Mouse (Mus musculus): Measurements from ENCODE around the gene Kcnk4. TPM values are rescaled to one million over a fixed set of nuclear protein-coding genes. Genes with fewer than 3 reads are reported as not detected.

Kcnk4 gene
- total and polyA plus RNA-seq, 3 experiments, result 0.21 to 0.80 TPM; not detected in 1

DNA sequence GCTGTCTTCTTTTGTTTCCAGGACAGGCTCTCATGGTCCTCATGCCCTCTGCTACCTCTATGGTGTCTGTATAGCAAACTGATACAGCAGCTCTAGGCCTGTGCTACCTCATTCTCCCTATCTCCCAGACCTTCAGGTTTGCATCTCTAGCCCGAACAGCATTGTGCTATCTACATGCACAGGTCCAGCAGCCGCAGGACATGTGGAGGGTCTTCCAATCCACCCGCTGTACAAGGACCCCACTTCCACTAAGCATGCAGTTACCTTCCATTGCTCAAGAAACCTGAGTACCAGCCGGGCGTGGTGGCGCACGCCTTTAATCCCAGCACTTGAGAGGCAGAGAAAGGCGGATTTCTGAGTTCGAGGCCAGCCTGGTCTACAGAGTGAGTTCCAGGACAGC is 19.8 kb downstream of the Kcnk4 start:
- no peak overlapping the region for H3K4me2 ChIP-seq (ENCODE audit: insufficient read depth, low read depth, poor library complexity, severe bottlenecking)
- peaks cover 31 to 74% of the 10 kb centered on the region in 2 experiments for H3K36me3 ChIP-seq (replicated peaks in 1 of 2; ENCODE audit: control insufficient read depth in 1 of 2, insufficient read depth in 1 of 2, low read length in 1 of 2)
- H3K79me2 ChIP-seq (replicated peaks; ENCODE audit: control insufficient read depth, extremely low read depth, insufficient read depth, poor library complexity, severe bottlenecking), result peaks cover 7% of the 10 kb centered on the region
- no peaks in the 10 kb centered on the region for H3K27me3 ChIP-seq (replicated peaks)
- H3K4me1 ChIP-seq (ENCODE audit: control insufficient read depth in 1 of 2, insufficient read depth in 2 of 2), result peaks cover 6 to 17% of the 10 kb centered on the region in 2 experiments; a peak in 2 of 4 replicates
- H3K4me3 ChIP-seq (replicated peaks in 1 of 3; ENCODE audit: low read depth in 2 of 3, low read length in 2 of 3, poor library complexity in 1 of 3), result no peak overlapping the region
- no peak overlapping the region for H3K27ac ChIP-seq (ENCODE audit: insufficient read depth, low read depth)
- no peaks in the 10 kb centered on the region for H3K9me3 ChIP-seq (replicated peaks; ENCODE audit: low read length)
- dilution Hi-C loops (cut with MboI; ENCODE audit: extremely low pct_ligation_motif_present, extremely low pct_unique_long_range_greater_than_20kb, low sequenced_read_pairs) (no loop called here), in situ Hi-C loops (cut with MboI; ENCODE audit: low pct_ligation_motif_present, low pct_unique_long_range_greater_than_20kb, low sequenced_read_pairs) (no loop called here)
- DNase-seq (ENCODE audit: extremely low read depth), result no peak
- no peak for TF ChIP-seq NRF1 (IDR thresholded peaks at IDR 0.05; ENCODE audit: low read depth, low read length)
- TF ChIP-seq SIN3A (IDR thresholded peaks at IDR 0.05; ENCODE audit: low read length), result no peak
- no peak for TF ChIP-seq JUND (conservative IDR thresholded peaks at IDR 0.05; ENCODE audit: low read depth, low read length)
- TF ChIP-seq MAFK (IDR thresholded peaks at IDR 0.05; ENCODE audit: insufficient replicate concordance, low read length), result no peak
- no peak for TF ChIP-seq E2F4 (IDR thresholded peaks at IDR 0.05; ENCODE audit: insufficient replicate concordance, low read depth, low read length)
- TF ChIP-seq BHLHE40 (IDR thresholded peaks at IDR 0.05; ENCODE audit: low read depth, low read length), result no peak
- TF ChIP-seq ZKSCAN1 (IDR thresholded peaks at IDR 0.05; ENCODE audit: borderline replicate concordance, low read depth, low read length), result no peak
- TF ChIP-seq NELFE (IDR thresholded peaks at IDR 0.05; ENCODE audit: low read depth, low read length), result no peak
- no peak for TF ChIP-seq POLR2A (IDR thresholded peaks at IDR 0.05; ENCODE audit: low read depth, low read length)
- TF ChIP-seq TBP (conservative IDR thresholded peaks at IDR 0.05; ENCODE audit: low read depth, low read length), result no peak
- no peak for TF ChIP-seq SMC3 (IDR thresholded peaks at IDR 0.05; ENCODE audit: low read depth, low read length)
- TF ChIP-seq RAD21 (IDR thresholded peaks at IDR 0.05; ENCODE audit: low read depth, low read length), result no peak
- TF ChIP-seq HCFC1 (IDR thresholded peaks at IDR 0.05; ENCODE audit: low read depth, low read length), result no peak
- TF ChIP-seq USF2 (conservative IDR thresholded peaks at IDR 0.05; ENCODE audit: low read depth, low read length), result no peak
- no peak for TF ChIP-seq KAT2A (IDR thresholded peaks at IDR 0.05; ENCODE audit: insufficient replicate concordance, low read length)
- no peak for TF ChIP-seq PAX5 (IDR thresholded peaks at IDR 0.05; ENCODE audit: low read length)
- no peak for TF ChIP-seq MAZ (IDR thresholded peaks at IDR 0.05; ENCODE audit: low read depth, low read length)
- TF ChIP-seq MXI1 (IDR thresholded peaks at IDR 0.05; ENCODE audit: low read depth, low read length), result no peak
- TF ChIP-seq CHD2 (IDR thresholded peaks at IDR 0.05; ENCODE audit: low read length), result no peak
- no peak overlapping the region for H3K9ac ChIP-seq (ENCODE audit: insufficient read depth, low read depth)

GRCm38 (mm10) chr19:6913991-6914390 is 20.3 kb downstream of the Kcnk4 start:
- Histone ChIP-seq H3K27me3 (replicated peaks) (no peaks in the 10 kb centered on the region), H3K79me2 (replicated peaks; ENCODE audit: control insufficient read depth, extremely low read depth, insufficient read depth, poor library complexity, severe bottlenecking) (peaks cover 9% of the 10 kb centered on the region), H3K4me2 (ENCODE audit: insufficient read depth, low read depth, poor library complexity, severe bottlenecking) (no peak overlapping the region), H3K9me3 (replicated peaks; ENCODE audit: low read length) (no peaks in the 10 kb centered on the region), H3K27ac (ENCODE audit: insufficient read depth, low read depth) (no peak overlapping the region), H3K9ac (ENCODE audit: insufficient read depth, low read depth) (no peak overlapping the region), H3K36me3 (replicated peaks in 1 of 2; ENCODE audit: control insufficient read depth in 1 of 2, insufficient read depth in 1 of 2, low read length in 1 of 2) (peaks cover 31 to 69% of the 10 kb centered on the region in 2 experiments), H3K4me1 (ENCODE audit: control insufficient read depth in 1 of 2, insufficient read depth in 2 of 2) (peaks cover 6 to 12% of the 10 kb centered on the region in 2 experiments; a peak in 2 of 4 replicates), H3K4me3 (replicated peaks in 1 of 3; ENCODE audit: low read depth in 2 of 3, low read length in 2 of 3, poor library complexity in 1 of 3) (no peak overlapping the region)
- TF ChIP-seq HCFC1 (IDR thresholded peaks at IDR 0.05; ENCODE audit: low read depth, low read length) (no peak), JUND (conservative IDR thresholded peaks at IDR 0.05; ENCODE audit: low read depth, low read length) (no peak), GABPA (IDR thresholded peaks at IDR 0.05; ENCODE audit: insufficient replicate concordance, low read depth, low read length) (no peak), E2F4 (IDR thresholded peaks at IDR 0.05; ENCODE audit: insufficient replicate concordance, low read depth, low read length) (no peak), UBTF (IDR thresholded peaks at IDR 0.05; ENCODE audit: low read depth, low read length) (no peak), IRF4 (IDR thresholded peaks at IDR 0.05; ENCODE audit: low read depth, low read length) (no peak), ZC3H11A (IDR thresholded peaks at IDR 0.05; ENCODE audit: low read depth, low read length) (no peak), MAFK (IDR thresholded peaks at IDR 0.05; ENCODE audit: insufficient replicate concordance, low read length) (no peak), BHLHE40 (IDR thresholded peaks at IDR 0.05; ENCODE audit: low read depth, low read length) (no peak), TBP (conservative IDR thresholded peaks at IDR 0.05; ENCODE audit: low read depth, low read length) (no peak), CHD2 (IDR thresholded peaks at IDR 0.05; ENCODE audit: low read length) (no peak), MYC (IDR thresholded peaks at IDR 0.05; ENCODE audit: low read depth, low read length) (no peak), MAX (IDR thresholded peaks at IDR 0.05; ENCODE audit: low read length) (no peak)
- in situ Hi-C loops (cut with MboI; ENCODE audit: low pct_ligation_motif_present, low pct_unique_long_range_greater_than_20kb, low sequenced_read_pairs), result no loop called here
- DNase-seq (ENCODE audit: extremely low read depth), result no peak
- dilution Hi-C loops (cut with MboI; ENCODE audit: extremely low pct_ligation_motif_present, extremely low pct_unique_long_range_greater_than_20kb, low sequenced_read_pairs), result no loop called here

Measured in CH12.LX (cell line).